Mouse (Mus musculus): ENCODE data around the gene Exoc8. TPM values are rescaled to one million over a fixed set of nuclear protein-coding genes. Genes with fewer than 3 reads are reported as not detected.

Exoc8 gene
- polyA plus RNA-seq, 1 experiment: 6.5 TPM

DNA sequence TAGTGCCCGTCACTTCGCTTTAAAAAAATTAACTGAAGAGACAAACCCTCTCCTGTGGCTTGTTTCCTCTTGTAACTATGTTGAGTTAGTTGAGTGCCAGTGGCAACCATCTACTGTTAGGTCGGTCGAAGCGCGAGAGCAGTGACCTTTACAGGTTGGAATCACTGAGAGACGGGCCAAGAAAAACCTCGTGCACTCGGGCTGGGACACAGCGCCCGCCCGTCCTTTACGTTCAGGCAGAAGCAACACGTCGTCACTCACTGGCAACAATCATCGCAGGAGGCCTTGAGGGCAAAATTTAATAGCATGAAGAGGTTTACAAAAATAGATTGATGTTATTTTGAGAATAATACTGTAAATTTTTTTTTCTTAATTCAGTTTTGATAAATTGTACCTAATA, 12.4 kb upstream of the Exoc8 start:
- Histone ChIP-seq H3K27ac (ENCODE audit: insufficient read depth, low read length) (no peak overlapping the region), H3K27me3 (ENCODE audit: control insufficient read depth, insufficient read depth, low read length) (no peaks in the 10 kb centered on the region), H3K4me3 (ENCODE audit: extremely low read depth, insufficient read depth, insufficient read length) (no peak overlapping the region), H3K4me1 (ENCODE audit: control insufficient read depth, insufficient read depth, insufficient read length) (no peaks in the 10 kb centered on the region), H3K36me3 (ENCODE audit: control insufficient read depth, insufficient read depth, low read length) (peaks cover 25% of the 10 kb centered on the region)
- 95% methylated on average over 16 of the region's 16 CpGs for WGBS
- no peak for DNase-seq (ENCODE audit: low read depth in 1 of 2, low spot score in 2 of 2)
- no peak for TF ChIP-seq POLR2A (IDR thresholded peaks at IDR 0.05; ENCODE audit: low read depth, low read length)
- no peak for TF ChIP-seq CTCF (IDR thresholded peaks at IDR 0.05; ENCODE audit: extremely low read depth, insufficient read depth, insufficient read length, insufficient replicate concordance)

- TF ChIP-seq POLR2A (IDR thresholded peaks at IDR 0.05; ENCODE audit: low read depth, low read length) (no peak), CTCF (IDR thresholded peaks at IDR 0.05; ENCODE audit: extremely low read depth, insufficient read depth, insufficient read length, insufficient replicate concordance) (no peak)
- Histone ChIP-seq H3K27ac (ENCODE audit: insufficient read depth, low read length) (no peak overlapping the region), H3K4me3 (ENCODE audit: extremely low read depth, insufficient read depth, insufficient read length) (no peak overlapping the region), H3K4me1 (ENCODE audit: control insufficient read depth, insufficient read depth, insufficient read length) (no peaks in the 10 kb centered on the region), H3K36me3 (ENCODE audit: control insufficient read depth, insufficient read depth, low read length) (peaks cover 45% of the 10 kb centered on the region), H3K27me3 (ENCODE audit: control insufficient read depth, insufficient read depth, low read length) (no peaks in the 10 kb centered on the region)
- no peak for DNase-seq (ENCODE audit: low read depth in 1 of 2, low spot score in 2 of 2)
- 88% methylated on average over 2 of the region's 2 CpGs for WGBS
Observed at GRCm38 (mm10) chr8:124905482-124905881, 8.0 kb upstream of the Exoc8 start.

- TF ChIP-seq POLR2A (IDR thresholded peaks at IDR 0.05; ENCODE audit: low read depth, low read length) (no peak), CTCF (IDR thresholded peaks at IDR 0.05; ENCODE audit: extremely low read depth, insufficient read depth, insufficient read length, insufficient replicate concordance) (no peak)
- WGBS: 97% methylated on average over 15 of the region's 15 CpGs
- H3K36me3 ChIP-seq (ENCODE audit: control insufficient read depth, insufficient read depth, low read length): peaks cover 43% of the 10 kb centered on the region
- H3K4me3 ChIP-seq (ENCODE audit: extremely low read depth, insufficient read depth, insufficient read length): no peak overlapping the region
- no peak overlapping the region for H3K27ac ChIP-seq (ENCODE audit: insufficient read depth, low read length)
- H3K27me3 ChIP-seq (ENCODE audit: control insufficient read depth, insufficient read depth, low read length): no peaks in the 10 kb centered on the region
- H3K4me1 ChIP-seq (ENCODE audit: control insufficient read depth, insufficient read depth, insufficient read length): peaks cover 7% of the 10 kb centered on the region; the same call in 1 of the 2 replicates
- DNase-seq (ENCODE audit: low read depth in 1 of 2, low spot score in 2 of 2): no peak
Observed at GRCm38 (mm10) chr8:124903198-124903597, 5.7 kb upstream of the Exoc8 start.

GRCm38 (mm10) chr8:124898251-124898905, 873 bp upstream of the Exoc8 start:
- Histone ChIP-seq H3K4me3 (ENCODE audit: extremely low read depth, insufficient read depth, insufficient read length) (peak overlapping the region; percentile 99), H3K27ac (ENCODE audit: insufficient read depth, low read length) (peak overlapping the region; percentile 67), H3K27me3 (ENCODE audit: control insufficient read depth, insufficient read depth, low read length) (no peaks in the 10 kb centered on the region), H3K36me3 (ENCODE audit: control insufficient read depth, insufficient read depth, low read length) (peaks cover 34% of the 10 kb centered on the region), H3K4me1 (ENCODE audit: control insufficient read depth, insufficient read depth, insufficient read length) (peaks cover 7% of the 10 kb centered on the region; the same call in 1 of the 2 replicates)
- TF ChIP-seq CTCF (IDR thresholded peaks at IDR 0.05; ENCODE audit: extremely low read depth, insufficient read depth, insufficient read length, insufficient replicate concordance): no peak
- no peak for TF ChIP-seq POLR2A (IDR thresholded peaks at IDR 0.05; ENCODE audit: low read depth, low read length)
- WGBS: 5% methylated on average over 31 of the region's 31 CpGs
- DNase-seq (ENCODE audit: low read depth in 1 of 2, low spot score in 2 of 2): no peak

DNA sequence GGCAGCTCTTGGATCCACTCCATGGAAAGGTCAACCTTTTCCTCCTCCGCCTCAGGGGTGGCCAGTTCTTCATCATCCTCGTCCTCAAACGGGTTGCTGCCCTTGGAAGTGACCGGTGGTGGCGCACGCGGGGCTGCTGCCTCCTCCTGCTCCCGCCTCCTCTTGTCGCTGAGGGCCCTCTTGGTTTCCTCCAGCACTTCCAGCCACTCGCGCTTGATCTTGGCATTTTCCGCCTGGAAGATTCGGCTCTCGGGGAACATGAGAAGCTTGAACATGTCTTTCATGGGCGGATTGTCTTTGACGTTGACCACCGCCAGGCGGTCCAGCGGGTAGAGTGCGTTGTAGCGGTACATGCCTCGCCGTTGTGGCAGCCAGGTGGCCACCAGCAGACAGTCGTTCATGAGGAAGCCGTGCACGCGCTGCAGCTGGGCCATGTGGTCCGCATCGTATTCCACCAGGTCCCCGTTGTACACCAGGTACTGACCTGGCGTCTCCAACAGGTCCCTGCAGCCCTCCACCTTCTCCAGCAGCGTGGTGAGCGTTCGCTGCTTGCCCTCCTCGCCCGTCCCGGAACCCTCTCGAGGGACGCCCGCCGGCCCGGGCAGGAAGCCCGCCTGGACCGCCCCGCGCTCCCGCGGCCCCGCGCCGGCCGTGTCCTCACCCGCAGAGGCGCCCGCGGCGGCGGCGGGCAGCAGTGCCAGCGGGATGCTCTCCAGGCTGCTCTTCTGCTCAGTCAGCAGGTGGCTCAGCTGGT, 696 bp downstream of the Exoc8 start:
- peak; percentile 34; the same call in 1 of the 2 replicates for TF ChIP-seq CTCF (IDR thresholded peaks at IDR 0.05; ENCODE audit: extremely low read depth, insufficient read depth, insufficient read length, insufficient replicate concordance)
- no peak for TF ChIP-seq POLR2A (IDR thresholded peaks at IDR 0.05; ENCODE audit: low read depth, low read length)
- H3K4me3 ChIP-seq (ENCODE audit: extremely low read depth, insufficient read depth, insufficient read length): peak overlapping the region; percentile 99
- H3K4me1 ChIP-seq (ENCODE audit: control insufficient read depth, insufficient read depth, insufficient read length): peaks cover 7% of the 10 kb centered on the region; the same call in 1 of the 2 replicates
- peaks cover 19% of the 10 kb centered on the region for H3K36me3 ChIP-seq (ENCODE audit: control insufficient read depth, insufficient read depth, low read length)
- H3K27me3 ChIP-seq (ENCODE audit: control insufficient read depth, insufficient read depth, low read length): no peaks in the 10 kb centered on the region
- peak; percentile 21 to 57 for DNase-seq (ENCODE audit: low read depth in 1 of 2, low spot score in 2 of 2)
- 2% methylated on average over 60 of the region's 60 CpGs for WGBS
- peak overlapping the region; percentile 86 for H3K27ac ChIP-seq (ENCODE audit: insufficient read depth, low read length)

GRCm38 (mm10) chr8:124896010-124896631, 1.4 kb downstream of the Exoc8 start:
- Histone ChIP-seq H3K27me3 (ENCODE audit: control insufficient read depth, insufficient read depth, low read length) (no peaks in the 10 kb centered on the region), H3K4me3 (ENCODE audit: extremely low read depth, insufficient read depth, insufficient read length) (peak overlapping the region; percentile 99), H3K36me3 (ENCODE audit: control insufficient read depth, insufficient read depth, low read length) (peaks cover 15% of the 10 kb centered on the region), H3K27ac (ENCODE audit: insufficient read depth, low read length) (no peak overlapping the region), H3K4me1 (ENCODE audit: control insufficient read depth, insufficient read depth, insufficient read length) (peaks cover 7% of the 10 kb centered on the region; the same call in 1 of the 2 replicates)
- WGBS: 90% methylated on average over 26 of the region's 26 CpGs
- DNase-seq (ENCODE audit: low read depth in 1 of 2, low spot score in 2 of 2): no peak
- TF ChIP-seq CTCF (IDR thresholded peaks at IDR 0.05; ENCODE audit: extremely low read depth, insufficient read depth, insufficient read length, insufficient replicate concordance) (no peak), POLR2A (IDR thresholded peaks at IDR 0.05; ENCODE audit: low read depth, low read length) (no peak)

Data from spleen, adult 2 months (tissue).